Mouse (Mus musculus) heart, adult 18-20 months (tissue): ENCODE data around the gene Creb3l1. TPM values are rescaled to one million over a fixed set of nuclear protein-coding genes. Genes with fewer than 3 reads are reported as not detected.

Experiments
- DNase-seq, 2 experiments: peaks; one replicate each; pipeline ENCODE4 v3.0.0; 2021 to 2022; ENCODE audit warnings: mixed read lengths in 1 of 2
- total RNA-seq, 2 experiments: library from RNA; stranded (reverse); gene quantifications; 2 replicates each; pipeline ENCODE4 v1.2.3; 2021

Creb3l1 gene
- total RNA-seq, 2 experiments from 2014 or later = 4.3 to 6.5 TPM

- DNase-seq = no peak
Observed at GRCm38 (mm10) chr2:92034273-92034672, 10.0 kb upstream of the Creb3l1 start.

DNA sequence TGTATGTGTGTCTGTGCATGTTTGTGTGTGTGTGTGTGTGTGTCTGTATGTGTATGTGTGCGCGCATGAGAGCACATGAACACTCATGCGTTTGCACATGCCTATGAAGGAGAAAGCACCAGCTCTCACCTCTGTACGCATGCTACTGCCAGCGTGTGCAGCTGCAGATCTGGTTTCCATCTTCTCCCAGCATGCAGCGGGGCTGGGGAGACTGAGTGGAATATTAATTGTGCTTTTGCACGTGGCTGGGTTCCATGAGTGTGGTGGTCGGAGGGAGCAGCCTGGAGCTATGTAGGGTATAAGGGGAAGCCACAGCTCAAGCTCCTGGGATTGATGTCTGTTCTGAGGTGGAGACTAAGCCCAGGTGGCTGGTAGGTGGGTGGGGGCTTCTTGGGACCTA lies 6.3 kb upstream of the Creb3l1 start:
- DNase-seq = no peak

DNA sequence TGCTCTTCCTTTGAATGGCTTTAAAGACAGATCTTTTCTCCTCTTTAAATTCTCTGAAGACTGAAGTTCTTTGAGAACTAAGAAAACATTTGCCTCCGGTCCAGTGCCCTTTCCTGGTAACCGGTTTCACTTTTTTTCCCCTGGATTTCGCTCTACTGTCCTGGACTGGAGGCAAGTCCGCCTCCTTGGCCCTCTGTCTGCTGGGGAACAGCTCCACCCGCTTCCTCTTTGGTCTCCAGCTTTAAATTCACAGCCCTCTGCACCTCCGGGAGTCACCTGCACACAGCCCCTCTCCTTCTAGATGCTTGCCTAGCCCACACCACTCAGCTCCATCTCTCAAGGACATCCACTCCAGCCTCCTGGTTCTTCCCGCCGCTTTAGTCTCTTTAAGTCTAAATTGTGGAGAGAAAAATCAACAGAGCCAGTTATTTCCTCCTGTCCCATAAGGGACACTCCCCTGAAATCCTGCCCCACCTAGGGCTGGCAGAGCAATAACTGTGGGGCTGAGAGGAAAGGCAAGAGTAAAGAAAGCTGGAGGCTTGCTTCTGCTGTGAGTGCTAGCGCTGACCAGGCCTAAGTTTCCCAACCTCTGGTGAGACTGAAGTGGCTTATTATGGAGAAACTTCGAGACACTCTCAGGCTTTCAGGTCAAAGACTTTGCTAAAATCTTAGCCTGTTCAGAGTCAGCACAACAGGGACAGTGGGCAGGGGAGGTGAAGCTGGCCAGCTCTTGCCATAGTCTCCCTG lies 5.3 kb upstream of the Creb3l1 start:
- peak in 1 of 2 experiments; percentile 27 for DNase-seq

GRCm38 (mm10) chr2:92027811-92028590 lies 3.7 kb upstream of the Creb3l1 start:
- peak in 1 of 2 experiments; percentile 49 for DNase-seq

GRCm38 (mm10) chr2:92025966-92026365 lies 1.7 kb upstream of the Creb3l1 start:
- DNase-seq = no peak

- DNase-seq = no peak
Observed at GRCm38 (mm10) chr2:92025202-92025601, 900 bp upstream of the Creb3l1 start.

- peak; percentile 64 to 71 for DNase-seq
Observed at GRCm38 (mm10) chr2:92023362-92024273, 684 bp downstream of the Creb3l1 start.

DNA sequence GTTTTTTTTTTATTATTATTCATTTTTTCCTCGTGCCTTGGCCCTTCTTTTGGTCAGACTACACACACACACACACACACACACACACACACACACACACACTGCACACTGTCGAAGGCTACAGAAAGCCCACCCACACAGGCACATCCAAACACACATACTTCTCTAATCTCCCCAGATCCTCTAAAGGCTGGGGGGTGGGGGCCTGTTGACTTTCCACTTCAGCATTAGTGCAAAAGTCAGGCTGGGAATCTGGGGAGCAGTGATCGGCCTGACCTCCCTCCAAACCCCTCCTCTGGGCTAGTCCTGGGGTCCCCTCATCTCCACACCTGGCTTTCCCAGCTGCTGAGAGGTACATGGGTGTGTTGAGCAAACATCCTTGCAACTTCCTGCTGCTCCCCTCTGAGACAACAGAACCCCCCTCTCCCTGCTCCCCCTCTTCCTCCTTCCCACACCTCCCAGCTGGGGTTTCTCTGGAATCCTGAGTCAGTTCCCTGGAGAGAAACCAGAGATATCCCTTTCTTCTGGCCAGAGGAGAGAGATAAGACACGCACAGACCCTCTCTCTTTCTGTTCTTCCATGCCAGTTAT lies 3.5 kb downstream of the Creb3l1 start:
- DNase-seq = peak; percentile 49 to 62

DNA sequence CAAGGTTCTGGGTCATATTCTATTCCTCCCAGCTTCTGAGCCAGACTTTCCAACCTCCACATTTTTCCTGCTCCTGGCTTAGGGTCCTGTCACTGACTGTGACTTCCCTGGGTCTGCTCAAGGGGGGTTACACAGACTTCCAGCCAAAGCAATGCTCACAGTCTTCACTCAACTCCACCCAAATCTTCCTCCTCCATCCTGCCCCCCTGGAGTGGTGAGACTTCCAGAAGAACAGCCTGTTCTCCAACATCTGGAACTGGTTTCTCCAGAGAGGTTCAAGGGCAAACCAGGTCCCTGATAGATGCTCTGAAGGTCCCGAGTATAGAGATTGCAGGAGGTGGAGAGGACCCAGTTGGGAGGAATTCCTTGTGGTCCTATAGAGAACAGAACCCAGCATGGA lies 6.9 kb downstream of the Creb3l1 start:
- DNase-seq = no peak

DNA sequence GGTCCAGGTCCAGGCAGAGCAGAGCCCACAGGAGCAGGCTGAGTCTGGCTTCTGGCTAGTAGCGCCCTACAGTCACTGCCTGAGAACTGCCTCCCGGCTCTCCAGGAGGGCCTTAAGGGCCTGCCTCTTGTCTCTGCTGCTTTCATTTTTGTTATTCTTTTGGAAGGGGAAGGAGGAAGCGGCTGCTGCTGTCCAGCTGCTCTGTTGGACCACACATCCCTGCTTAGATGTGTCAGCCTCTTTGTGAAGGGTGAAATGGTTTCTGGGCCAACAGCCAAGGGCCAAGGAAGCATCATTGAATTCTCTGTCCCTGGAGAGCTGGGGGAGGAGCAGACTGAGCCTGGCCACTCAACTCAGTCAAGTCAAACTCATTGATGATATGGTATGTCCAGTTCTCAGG lies 7.3 kb downstream of the Creb3l1 start:
- peak; percentile 85 to 92 for DNase-seq

DNA sequence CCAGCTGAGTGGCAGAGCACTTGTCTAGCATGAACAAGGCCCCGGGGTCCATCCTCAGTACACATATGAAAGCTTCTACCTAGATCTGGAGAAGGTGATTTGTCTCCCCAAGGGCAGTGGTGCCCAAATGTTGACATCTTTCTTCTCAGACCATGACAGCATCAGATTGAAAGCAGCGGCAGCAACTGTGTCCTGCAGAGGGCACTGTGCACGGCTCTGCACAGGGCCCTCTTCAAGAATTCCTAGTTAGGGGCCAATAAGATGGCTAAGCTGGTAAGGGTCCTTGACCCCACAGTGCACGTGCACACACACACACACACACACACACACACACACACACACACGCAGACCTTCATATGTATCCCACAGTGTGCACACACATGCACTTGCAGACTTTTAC lies 9.4 kb downstream of the Creb3l1 start:
- DNase-seq = no peak

GRCm38 (mm10) chr2:92014248-92014647 lies 10.1 kb downstream of the Creb3l1 start:
- DNase-seq = no peak

- DNase-seq = peak; percentile 75 to 88
Observed at GRCm38 (mm10) chr2:92012768-92013445, 11.4 kb downstream of the Creb3l1 start.

- peak in 1 of 2 experiments; percentile 60 for DNase-seq
Observed at GRCm38 (mm10) chr2:92011424-92012353, 12.6 kb downstream of the Creb3l1 start.

DNA sequence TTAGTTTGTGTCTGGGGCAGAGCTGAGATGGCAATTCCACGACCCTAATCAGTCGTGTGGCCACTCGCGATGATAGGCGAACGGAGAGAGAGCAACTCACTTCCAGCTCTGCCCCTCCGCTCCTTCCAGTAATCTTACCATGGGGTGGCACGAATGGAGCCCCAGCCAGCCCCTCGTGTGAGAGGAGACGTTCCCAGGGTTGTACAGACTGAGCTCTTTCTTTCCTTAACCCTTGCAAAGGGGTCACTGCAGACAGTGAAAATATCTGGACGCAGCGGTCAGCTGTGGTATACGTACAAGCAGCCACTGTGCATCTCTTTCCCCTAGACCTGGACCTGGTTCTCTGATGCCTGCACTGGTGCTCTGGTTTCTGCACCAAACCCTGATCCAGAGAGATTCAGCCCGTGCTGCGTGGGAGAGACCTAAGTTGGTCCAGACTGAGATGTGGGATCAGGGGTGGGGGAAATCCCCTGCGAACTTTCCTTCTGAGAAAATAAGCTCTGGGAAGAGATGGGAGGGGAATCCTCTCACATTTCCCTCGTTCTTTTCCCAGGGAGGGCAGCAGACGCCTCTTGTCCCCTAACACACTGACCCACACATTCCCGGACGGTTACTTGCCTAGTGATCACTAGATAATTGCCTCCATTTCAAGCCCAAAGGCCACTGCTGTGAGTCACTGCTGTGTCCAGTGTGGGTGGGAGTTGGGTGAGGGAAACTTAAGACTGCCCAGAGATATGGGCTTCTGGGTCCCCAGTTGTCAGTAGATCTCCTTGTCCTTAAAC lies 15.5 kb downstream of the Creb3l1 start:
- no peak for DNase-seq

- DNase-seq = peak; percentile 97 to 99
Observed at GRCm38 (mm10) chr2:92007933-92008622, 16.2 kb downstream of the Creb3l1 start.

DNA sequence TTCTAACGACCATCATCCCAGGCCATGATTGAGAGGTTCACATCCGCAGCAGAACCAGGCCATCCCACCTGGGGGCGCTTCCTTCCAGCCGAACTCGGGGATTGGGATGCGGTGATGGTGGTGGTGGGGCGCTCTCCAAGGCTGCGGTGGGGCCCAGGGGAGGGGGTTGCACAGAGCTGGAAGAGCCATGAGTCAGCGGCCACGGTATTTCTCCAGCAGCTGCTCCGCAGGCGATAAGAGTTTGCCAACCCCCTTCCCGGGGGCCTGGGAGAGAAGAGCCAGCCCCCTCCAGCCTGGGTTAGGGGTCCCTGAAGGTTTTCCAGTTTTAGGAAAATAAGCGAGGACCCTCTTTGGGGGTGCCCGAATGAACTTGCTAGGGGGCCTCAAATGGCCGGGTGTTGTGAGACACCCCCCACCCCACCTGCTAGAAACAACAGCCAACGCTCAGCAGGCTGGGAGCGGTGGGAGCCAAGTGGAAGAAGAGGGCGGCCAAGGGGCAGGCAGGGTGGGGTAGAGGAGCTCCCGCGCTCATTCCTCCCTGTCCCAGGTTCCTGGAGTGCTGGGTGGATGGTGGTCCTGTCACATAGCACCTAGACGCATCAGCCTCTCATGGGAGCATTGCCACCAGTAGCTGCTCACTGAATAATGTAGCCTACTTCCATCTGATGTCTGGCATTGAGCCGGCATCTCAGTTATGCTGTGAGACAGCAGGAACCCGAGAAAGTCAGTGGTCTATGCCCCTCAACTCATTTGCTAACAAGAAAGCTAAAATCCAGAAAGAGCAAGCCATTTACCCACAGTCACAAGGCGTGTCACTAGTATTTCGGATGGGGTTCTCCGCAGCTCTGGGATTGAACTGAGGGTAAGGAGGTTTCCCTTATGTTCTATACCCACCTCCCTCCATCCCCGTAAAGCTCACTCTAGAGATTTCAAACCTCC lies 17.1 kb downstream of the Creb3l1 start:
- DNase-seq = peak; percentile 78 to 80

DNA sequence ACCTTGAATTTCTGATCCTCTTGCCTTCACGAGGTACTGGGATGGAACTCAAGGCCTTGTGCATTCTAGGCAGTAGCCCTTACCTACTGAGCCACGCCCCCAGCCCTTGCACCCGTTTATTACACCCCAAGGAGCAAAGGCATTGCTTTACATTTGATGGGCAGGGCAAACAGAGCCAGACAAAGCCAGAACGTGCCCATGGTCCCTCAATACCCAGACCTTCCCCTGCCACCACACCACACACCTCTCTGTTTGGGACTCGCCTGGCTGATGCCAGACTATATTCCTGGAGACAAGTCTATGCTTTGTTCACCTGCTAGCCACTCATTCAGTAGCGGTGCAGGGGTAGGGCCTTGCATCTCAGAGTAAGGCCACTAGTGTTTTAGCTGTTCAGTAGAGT lies 17.8 kb downstream of the Creb3l1 start:
- DNase-seq = no peak
